Comparison of ENCODE assay signal across 18 mouse cellular contexts in genomic region chr19:35549381-35549780, GRCm38 (mm10).
DNase-seq lines count a peak whose midpoint lies in the region; ATAC-seq lines count a peak whose summit lies in the region.
"Had no signal": no experiment of that assay in that cellular context is flagged by ENCODE, and none has a peak within 500 bp of the region (broad histone marks: within the 10 kb centered on the region; RNA-seq: fewer than 3 reads in every experiment).

No protein-coding gene starts in this region.

- no peak for DNase-seq in frontal cortex, postnatal 36 days (ENCODE audit: low spot score in 2 of 2)
- peak; percentile 51 for DNase-seq in brain, adult 2 months (ENCODE audit: low read depth, low spot score)
- DNase-seq in kidney, postnatal 10 days: no peak
- DNase-seq: adrenal gland, adult 2 months; adrenal gland, adult 8-10 months; adrenal gland, postnatal 10 days; adrenal gland, postnatal 14 days; adrenal gland, postnatal 25 days; adrenal gland, postnatal 36 days; B cell, adult 2 months; cerebellum, adult 11 months; cerebellum, adult 11-12 months; cerebellum, adult 18-20 months; cerebellum, adult 2 months had no signal

- peak; percentile 97 for ATAC-seq in frontal cortex, adult (ENCODE audit: low TSS enrichment)
- ATAC-seq: activated CD4-positive, CD25-positive, alpha-beta regulatory T cell, adult 4 months; CD4-positive, CD25-positive, alpha-beta regulatory T cell, adult 4 months; Patski had no signal
